Mouse (Mus musculus) heart, embryonic 13.5 days (tissue): ENCODE data around the gene Ick. TPM values are rescaled to one million over a fixed set of nuclear protein-coding genes. Genes with fewer than 3 reads are reported as not detected.

ENCODE experiments used
- polyA plus RNA-seq: library from polyadenylated mRNA; unstranded; fragments of >200 nt; fragmentation: Nextera tagmentation; extraction: Ambion mirVana; gene quantifications from 2 replicates; pipeline ENCODE4 v1.2.1, GENCODE M21; 2015

Ick gene
- polyA plus RNA-seq, 1 experiment from 2014 or later = 14.0 TPM

Other genes with a start within 250 kb of the Ick start
- gene Elovl5, start 191.8 kb upstream of the Ick start, polyA plus RNA-seq = 65.2 and 69.6 TPM in 2 replicates
- not detected in 2 replicates for gene Gcm1, start 57.3 kb upstream of the Ick start, polyA plus RNA-seq
- 39.6 and 39.7 TPM in 2 replicates for gene Fbxo9, start 127 bp upstream of the Ick start, polyA plus RNA-seq
- 62.7 and 72.4 TPM in 2 replicates for gene Gsta4, start 73.6 kb downstream of the Ick start, polyA plus RNA-seq
- gene Gsta1, start 121.5 kb downstream of the Ick start, polyA plus RNA-seq = not detected in 2 replicates
- not detected in 2 replicates for gene Gm3776, start 147.9 kb downstream of the Ick start, polyA plus RNA-seq
- not detected in 2 replicates for gene Gm10639, start 180.7 kb downstream of the Ick start, polyA plus RNA-seq
- gene Omt2a, start 205.6 kb downstream of the Ick start, polyA plus RNA-seq = not detected in 2 replicates
- gene Omt2b, start 218.4 kb downstream of the Ick start, polyA plus RNA-seq = not detected in 2 replicates
- not detected in 2 replicates for gene Gsta2, start 246.6 kb downstream of the Ick start, polyA plus RNA-seq